Mouse (Mus musculus): Measurements from ENCODE around the gene Adck1.

Adck1 gene

DNA sequence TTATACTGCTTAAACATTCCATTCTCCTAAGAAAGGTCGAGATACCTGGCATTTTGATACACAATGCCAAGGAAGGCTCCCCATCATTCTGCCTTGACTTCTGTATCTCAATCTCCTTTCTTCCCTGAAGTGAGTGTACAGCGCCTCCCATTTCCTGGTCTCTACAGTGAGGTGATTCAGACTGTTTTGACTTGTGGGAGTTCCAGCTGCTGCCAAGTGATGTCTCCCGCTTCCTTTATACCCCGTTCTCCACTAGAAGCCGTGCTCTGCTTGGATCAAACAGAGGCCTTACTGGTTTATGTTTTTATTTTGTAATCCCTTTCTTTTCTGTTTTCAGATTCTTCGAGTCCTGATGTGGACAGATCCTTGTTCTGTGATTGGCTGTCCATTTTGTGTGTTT lies 116.3 kb downstream of the Adck1 start:
- DNase-seq: no peak

DNA sequence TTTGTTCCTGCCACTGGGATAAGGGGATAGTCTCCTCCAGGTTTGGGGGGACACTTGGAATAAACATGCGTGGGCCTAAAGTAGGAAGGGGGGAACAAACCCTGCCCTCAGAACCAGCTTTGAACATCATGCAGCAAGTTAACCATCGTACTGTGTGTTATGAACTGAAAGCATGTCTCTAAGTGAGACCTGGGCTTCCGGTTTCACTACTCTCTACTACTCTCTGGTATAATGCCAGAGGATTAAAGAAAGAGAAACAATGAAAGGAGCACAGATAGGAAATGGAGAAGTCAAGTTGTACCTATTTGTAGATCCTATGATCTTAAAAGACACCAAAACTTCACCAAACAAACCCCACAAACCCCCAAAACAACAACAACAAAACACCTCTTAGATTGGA lies 121.3 kb downstream of the Adck1 start:
- no peak for DNase-seq

DNA sequence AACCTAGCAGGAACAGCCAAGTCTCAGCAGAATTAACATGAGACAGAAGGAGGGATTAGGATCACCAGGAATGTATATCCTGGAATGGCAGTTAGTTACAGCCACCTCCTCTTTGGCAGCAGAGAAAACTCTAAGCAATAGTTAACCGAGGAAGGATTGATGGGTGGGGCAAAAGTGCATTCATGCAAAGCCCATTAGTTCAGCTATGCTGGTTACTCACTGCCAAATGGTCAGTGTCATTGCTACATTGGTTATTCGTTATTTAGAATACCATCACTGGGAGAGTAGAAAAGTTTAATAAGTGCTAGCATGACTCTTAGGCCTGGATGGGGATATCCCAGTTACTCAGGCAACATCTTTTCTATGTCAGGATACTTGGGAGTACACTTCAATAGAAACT lies 130.5 kb downstream of the Adck1 start:
- no peak for DNase-seq

Data from right cerebral cortex, postnatal 14 days (tissue).